Mouse (Mus musculus) monocyte, adult 5-6 weeks (primary cell): ENCODE data around the gene Kcnq1. TPM values are rescaled to one million over a fixed set of nuclear protein-coding genes. Genes with fewer than 3 reads are reported as not detected.

Source experiments
- ATAC-seq: fragments of 153-309, 156-312 bp; replicated peaks from 2 replicates; pipeline ENCODE4 v1.8.0; 2017; ENCODE audit warnings: mild to moderate bottlenecking; ENCODE audit not compliant: low TSS enrichment, insufficient number of reproducible peaks, severe bottlenecking, poor library complexity, low FRiP score
- total RNA-seq: library from RNA; stranded (forward); fragments of 200-1000, 200-491, 200-594 nt; gene quantifications from 3 replicates; pipeline ENCODE4 v1.2.3, GENCODE M21; 2017

Kcnq1 gene
- total RNA-seq, 1 experiment from 2014 or later, result not detected

GRCm38 (mm10) chr7:143207044-143207443 is 100.9 kb downstream of the Kcnq1 start:
- peak; percentile 92 for ATAC-seq

GRCm38 (mm10) chr7:143210796-143211195 is 104.6 kb downstream of the Kcnq1 start:
- no peak for ATAC-seq

- no peak for ATAC-seq
Observed at GRCm38 (mm10) chr7:143251206-143251605, 145.0 kb downstream of the Kcnq1 start.

- no peak for ATAC-seq
Observed at GRCm38 (mm10) chr7:143253126-143253871, 147.1 kb downstream of the Kcnq1 start.

GRCm38 (mm10) chr7:143254901-143255300 is 148.7 kb downstream of the Kcnq1 start:
- no peak for ATAC-seq

- no peak for ATAC-seq
Observed at GRCm38 (mm10) chr7:143261246-143261645, 155.1 kb downstream of the Kcnq1 start.

- no peak for ATAC-seq
Observed at GRCm38 (mm10) chr7:143263557-143263956, 157.4 kb downstream of the Kcnq1 start.

- ATAC-seq, result no peak
Observed at GRCm38 (mm10) chr7:143263966-143264365, 157.8 kb downstream of the Kcnq1 start.

- no peak for ATAC-seq
Observed at GRCm38 (mm10) chr7:143265386-143265785, 159.2 kb downstream of the Kcnq1 start.

- no peak for ATAC-seq
Observed at GRCm38 (mm10) chr7:143265829-143266438, 159.8 kb downstream of the Kcnq1 start.

GRCm38 (mm10) chr7:143273747-143274146 is 167.6 kb downstream of the Kcnq1 start:
- no peak for ATAC-seq

GRCm38 (mm10) chr7:143275030-143275429 is 168.9 kb downstream of the Kcnq1 start:
- ATAC-seq, result no peak

GRCm38 (mm10) chr7:143283625-143284024 is 177.5 kb downstream of the Kcnq1 start:
- no peak for ATAC-seq

- ATAC-seq, result no peak
Observed at GRCm38 (mm10) chr7:143284866-143285265, 178.7 kb downstream of the Kcnq1 start.

GRCm38 (mm10) chr7:143285440-143285839 is 179.3 kb downstream of the Kcnq1 start:
- ATAC-seq, result no peak

GRCm38 (mm10) chr7:143286532-143287290 is 180.5 kb downstream of the Kcnq1 start:
- no peak for ATAC-seq

GRCm38 (mm10) chr7:143288135-143288534 is 182.0 kb downstream of the Kcnq1 start:
- ATAC-seq, result no peak

- no peak for ATAC-seq
Observed at GRCm38 (mm10) chr7:143289082-143289849, 183.1 kb downstream of the Kcnq1 start.
